Mouse (Mus musculus) C2C12 (cell line): ENCODE measurements around the gene Cpd.

Source experiments
- CEBPB ChIP-seq: IDR thresholded peaks from one replicate; pipeline ENCODE4 v1.6.1; 2011; ENCODE audit warnings: low read depth, mild to moderate bottlenecking, control low read depth, moderate library complexity
- CTCF ChIP-seq: IDR thresholded peaks from one replicate; pipeline ENCODE4 v1.5.1; 2011; ENCODE audit not compliant: control insufficient read depth, insufficient read depth, insufficient read length
- MAX ChIP-seq: IDR thresholded peaks from one replicate; pipeline ENCODE4 v1.6.1; 2011; ENCODE audit warnings: mild to moderate bottlenecking, control low read depth
- MYOD1 ChIP-seq: IDR thresholded peaks from one replicate; pipeline ENCODE4 v1.6.1; 2011; ENCODE audit warnings: low read depth; ENCODE audit not compliant: control insufficient read depth, insufficient read length
- MYOG ChIP-seq: IDR thresholded peaks from one replicate; pipeline ENCODE4 v1.6.1; 2011; ENCODE audit not compliant: control insufficient read depth, insufficient read length; ENCODE audit errors: extremely low read depth
- USF1 ChIP-seq: IDR thresholded peaks from one replicate; pipeline ENCODE4 v1.6.1; 2011; ENCODE audit warnings: low read depth, mild to moderate bottlenecking, control low read depth, moderate library complexity

GRCm38 (mm10) chr11:76848081-76848480 is 1.3 kb upstream of the Cpd start:
- TF ChIP-seq USF1 = no peak
- TF ChIP-seq CTCF = no peak
- TF ChIP-seq MYOD1 = no peak
- TF ChIP-seq MAX = no peak
- no peak for TF ChIP-seq CEBPB
- no peak for TF ChIP-seq MYOG
